Mouse (Mus musculus) G1E (cell line): Measurements from ENCODE around the gene Ebpl.

Source experiments
- CTCF ChIP-seq: IDR thresholded peaks from 2 replicates; pipeline ENCODE4 v1.5.1; 2012; ENCODE audit warnings: low read depth, low read length, inconsistent platforms, mixed read lengths
- GATA1 ChIP-seq: IDR thresholded peaks from 2 replicates; pipeline ENCODE4 v1.6.1; 2012; ENCODE audit warnings: borderline replicate concordance, low read length, inconsistent platforms, mixed read lengths
- GATA2 ChIP-seq: IDR thresholded peaks from 2 replicates; pipeline ENCODE4 v1.6.1; 2012; ENCODE audit warnings: low read depth, low read length, inconsistent platforms, borderline replicate concordance
- TAL1 ChIP-seq: conservative IDR thresholded peaks from 2 replicates; pipeline ENCODE4 v1.6.1; 2012; ENCODE audit warnings: low read depth, low read length, inconsistent platforms, mixed read lengths

- TF ChIP-seq GATA2 (no peak), CTCF (no peak), GATA1 (no peak), TAL1 (no peak)
These were observed 56.1 kb downstream of the Ebpl start for GRCm38 (mm10) chr14:61303969-61304609.
